Mouse (Mus musculus) gastrocnemius, postnatal 25 days (tissue): ENCODE data around the gene Irf8. TPM values are rescaled to one million over a fixed set of nuclear protein-coding genes. Genes with fewer than 3 reads are reported as not detected.

Experiments
- DNase-seq: peaks from one replicate; pipeline ENCODE4 v3.0.0; 2022
- total RNA-seq, 2 experiments: library from RNA; stranded (reverse); gene quantifications; 1 replicate in 1 of 2; 2 replicates in 1 of 2; pipeline ENCODE4 v1.2.3; 2021

Irf8 gene
- total RNA-seq, 2 experiments from 2014 or later, result 3.9 to 5.0 TPM

- no peak for DNase-seq
Measured at GRCm38 (mm10) chr8:120751226-120752081, 15.3 kb downstream of the Irf8 start.

- peak; percentile 85 for DNase-seq
Measured at GRCm38 (mm10) chr8:120752082-120752452, 15.9 kb downstream of the Irf8 start.

GRCm38 (mm10) chr8:120753476-120753875, 17.3 kb downstream of the Irf8 start:
- no peak for DNase-seq

DNA sequence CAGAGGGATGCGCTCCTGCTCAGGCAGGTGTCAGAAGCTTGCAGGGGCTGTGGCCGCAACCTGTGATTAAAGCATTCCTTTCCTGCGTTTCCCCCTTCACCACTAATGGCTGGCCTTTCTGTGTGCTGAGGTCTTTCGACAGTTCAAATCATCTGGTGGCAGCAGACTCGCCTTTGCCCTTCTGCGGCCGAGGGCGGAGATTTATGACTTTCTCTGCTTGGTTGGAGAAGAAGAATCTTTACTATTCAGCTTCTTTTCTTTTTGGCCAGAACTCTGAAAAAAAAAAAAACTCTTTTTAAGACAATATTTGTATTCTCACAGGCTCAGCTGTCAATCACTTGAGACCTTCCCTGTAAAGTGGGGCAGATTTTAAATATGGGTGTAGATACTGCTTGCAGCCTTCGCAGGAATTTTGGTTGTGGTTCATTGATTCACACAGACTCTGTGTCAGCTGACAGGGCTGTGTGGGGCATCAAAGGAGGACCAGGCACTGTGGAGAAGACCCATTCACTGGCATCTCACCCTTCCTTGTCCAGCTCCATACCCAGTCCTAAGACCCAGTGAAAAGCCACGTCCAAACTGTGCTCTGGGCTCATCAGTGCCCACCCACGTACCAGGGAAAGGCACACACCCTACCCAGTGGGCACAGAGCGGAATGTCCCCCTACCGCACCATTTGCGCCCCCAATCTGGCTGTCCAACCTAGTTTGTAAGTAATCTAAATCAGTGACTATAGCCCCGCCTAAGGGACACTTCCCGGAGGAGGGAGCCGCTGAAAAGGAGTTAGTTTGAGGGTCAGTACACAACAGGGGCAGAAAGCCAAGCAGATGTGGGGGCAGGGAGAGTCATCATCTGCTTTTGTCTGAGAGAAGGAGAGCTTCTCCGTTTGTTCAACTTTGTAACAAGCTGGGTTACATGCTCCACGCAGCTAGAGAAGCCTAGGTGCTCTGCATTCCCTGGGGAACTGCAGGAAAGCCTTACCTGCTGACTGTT, 19.4 kb downstream of the Irf8 start:
- DNase-seq, result no peak

- DNase-seq, result no peak
Measured at GRCm38 (mm10) chr8:120758005-120758404, 21.8 kb downstream of the Irf8 start.

- DNase-seq, result no peak
Measured at GRCm38 (mm10) chr8:120759847-120760246, 23.7 kb downstream of the Irf8 start.

DNA sequence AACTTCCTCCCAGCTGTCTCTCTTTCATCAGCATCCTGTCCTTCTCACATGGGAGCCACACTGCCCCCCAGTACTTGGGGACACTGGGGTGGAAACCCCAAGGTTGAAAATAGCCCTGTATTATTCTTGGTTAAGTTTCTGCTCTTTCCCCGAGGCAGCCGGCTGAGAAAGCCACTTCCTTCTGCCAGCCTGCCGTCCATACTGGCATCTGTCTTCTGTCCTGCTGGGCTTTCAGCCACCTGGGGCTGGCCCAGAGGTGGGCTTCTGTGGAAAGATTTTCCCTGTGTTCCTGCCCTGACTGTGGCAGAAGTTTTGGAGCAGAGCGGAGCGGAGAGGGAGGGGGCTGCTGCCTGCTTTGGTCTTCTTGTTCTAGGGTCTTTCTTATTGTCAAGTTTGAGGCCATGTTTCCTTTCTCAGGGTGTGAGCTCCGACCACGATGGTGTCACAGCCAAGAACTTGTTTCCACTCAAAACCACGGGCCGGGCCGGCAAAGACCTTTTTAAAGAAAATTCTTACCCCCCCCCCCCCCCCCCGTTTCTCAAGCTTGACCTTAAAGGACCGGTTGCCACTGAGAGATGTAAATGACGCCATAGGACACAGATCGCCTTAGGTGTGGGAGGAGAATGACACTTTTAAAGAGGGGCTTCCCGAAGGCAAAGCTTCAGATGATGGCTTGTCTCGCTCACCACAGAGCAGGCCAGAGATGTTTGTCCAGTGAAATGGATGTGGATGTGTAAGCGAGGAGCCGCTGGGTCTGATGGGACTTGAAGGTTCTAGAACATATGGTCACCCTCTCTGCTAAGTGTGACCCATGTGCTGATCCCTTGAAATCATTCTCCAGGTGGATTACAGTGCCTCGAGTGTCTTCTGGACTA, 24.4 kb downstream of the Irf8 start:
- no peak for DNase-seq

GRCm38 (mm10) chr8:120763267-120763666, 27.1 kb downstream of the Irf8 start:
- no peak for DNase-seq

DNA sequence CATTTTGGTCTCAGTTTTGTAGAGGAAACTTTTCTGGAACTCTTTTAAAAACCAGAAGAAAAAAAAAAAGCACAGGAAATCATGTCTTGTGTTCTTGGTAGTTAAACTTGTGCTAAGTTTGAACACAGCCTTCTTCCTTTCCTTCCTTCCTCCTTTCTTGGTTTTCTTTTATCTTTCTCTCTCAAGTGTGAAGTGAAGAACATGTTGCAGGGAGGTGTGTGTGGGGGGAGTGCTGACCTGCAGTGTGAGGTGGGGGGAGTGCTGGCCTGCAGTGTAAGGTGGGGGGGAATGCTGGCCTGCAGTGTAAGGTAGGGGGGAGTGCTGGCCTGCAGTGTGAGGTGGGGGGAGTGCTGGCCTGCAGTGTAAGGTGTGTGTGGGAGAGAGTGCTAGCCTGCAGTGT, 28.5 kb downstream of the Irf8 start:
- DNase-seq, result no peak

GRCm38 (mm10) chr8:120766622-120767021, 30.5 kb downstream of the Irf8 start:
- no peak for DNase-seq

DNA sequence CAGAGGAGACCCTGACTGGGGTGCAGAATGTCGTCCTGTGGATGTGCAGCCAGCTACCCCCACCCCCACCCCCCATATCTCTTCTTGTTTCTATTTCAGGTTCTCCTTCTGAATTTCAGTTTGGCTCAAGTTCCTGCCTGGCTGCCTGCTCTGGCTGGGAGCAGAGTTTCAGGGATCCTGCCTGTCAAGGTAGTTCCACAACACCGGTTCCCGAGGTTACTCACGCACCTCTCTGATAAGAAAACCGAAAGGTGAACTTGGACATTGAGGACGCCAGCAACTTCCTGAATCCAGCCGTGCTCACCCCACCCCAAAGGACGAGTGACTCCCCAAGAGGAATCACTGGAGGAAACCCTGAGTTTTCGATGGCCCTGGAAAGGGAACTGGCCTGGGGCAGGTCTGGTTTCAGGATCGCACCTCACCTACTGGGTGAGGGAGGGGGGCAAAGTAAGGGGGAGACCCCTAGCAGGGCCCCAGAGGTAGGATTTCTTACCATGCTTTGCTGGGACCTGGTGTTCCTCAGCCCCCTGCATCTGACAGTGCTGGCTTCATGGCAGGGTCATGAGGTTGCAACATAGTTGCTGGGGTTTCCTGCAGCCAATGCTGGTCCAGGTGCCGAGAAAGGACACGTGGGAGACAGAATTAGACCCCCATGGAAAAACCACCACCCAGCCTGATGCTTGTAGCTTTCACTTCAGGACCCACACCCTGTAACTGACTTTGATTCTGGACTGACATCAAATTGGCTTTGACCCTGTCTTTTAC, 32.5 kb downstream of the Irf8 start:
- peak; percentile 56 for DNase-seq

DNA sequence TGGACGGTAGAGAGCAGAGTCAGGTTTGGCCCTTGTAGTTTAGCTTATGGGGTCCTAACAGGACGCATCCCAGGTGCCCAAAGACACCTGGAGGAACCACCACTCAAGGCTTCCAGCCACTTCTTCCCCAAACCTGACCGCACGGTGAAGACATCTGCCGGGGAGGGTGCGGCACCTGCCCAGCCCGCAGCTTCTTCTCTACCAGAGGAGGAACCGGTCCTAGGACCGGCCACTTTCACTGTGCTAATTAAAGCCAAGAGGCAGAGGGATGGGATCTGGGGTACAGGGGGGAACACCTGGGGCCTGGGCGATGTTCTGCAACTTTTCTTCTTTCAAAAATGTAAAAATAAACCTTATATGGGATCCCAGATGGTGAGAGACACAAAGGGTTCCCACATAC, 41.0 kb downstream of the Irf8 start:
- no peak for DNase-seq

DNA sequence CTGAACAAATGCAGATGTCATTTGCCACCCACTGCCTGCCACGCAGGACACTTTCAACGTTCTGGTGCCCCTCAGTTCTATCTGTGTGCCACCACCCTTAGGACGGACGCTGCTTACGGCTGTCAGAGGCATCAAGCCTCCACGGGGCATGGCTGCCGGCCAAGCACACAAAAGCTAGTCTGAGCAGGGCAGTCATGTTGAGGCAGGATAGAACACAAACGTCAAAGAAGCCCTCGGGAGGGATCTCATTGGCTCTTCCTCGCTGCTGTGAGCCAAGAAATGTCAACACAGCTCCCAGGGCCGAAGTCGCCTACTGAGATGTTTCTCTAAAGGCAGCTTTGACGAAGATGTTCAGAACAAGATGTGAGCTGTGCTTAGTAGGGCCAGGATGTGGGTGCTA, 41.6 kb downstream of the Irf8 start:
- DNase-seq, result no peak

DNA sequence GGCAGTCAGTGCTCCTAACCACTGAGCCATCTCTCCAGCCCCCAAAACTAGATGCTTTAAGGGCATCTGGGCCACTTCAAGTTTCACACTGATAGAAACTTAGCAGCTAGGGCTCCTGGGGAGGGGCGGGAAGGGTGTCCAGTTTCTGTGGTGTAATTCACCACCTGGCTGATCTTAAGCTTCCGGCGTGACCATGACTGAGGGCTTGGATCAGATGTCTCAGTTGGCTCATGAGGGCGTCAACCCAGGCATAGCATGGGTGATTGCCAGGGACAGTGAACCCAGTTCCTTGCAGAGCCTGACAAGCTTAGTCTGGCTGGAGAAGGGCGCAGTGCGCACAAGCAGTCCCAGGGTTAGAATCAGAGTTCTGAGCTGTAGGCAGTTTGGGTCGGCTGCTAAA, 42.9 kb downstream of the Irf8 start:
- DNase-seq, result peak; percentile 68

DNA sequence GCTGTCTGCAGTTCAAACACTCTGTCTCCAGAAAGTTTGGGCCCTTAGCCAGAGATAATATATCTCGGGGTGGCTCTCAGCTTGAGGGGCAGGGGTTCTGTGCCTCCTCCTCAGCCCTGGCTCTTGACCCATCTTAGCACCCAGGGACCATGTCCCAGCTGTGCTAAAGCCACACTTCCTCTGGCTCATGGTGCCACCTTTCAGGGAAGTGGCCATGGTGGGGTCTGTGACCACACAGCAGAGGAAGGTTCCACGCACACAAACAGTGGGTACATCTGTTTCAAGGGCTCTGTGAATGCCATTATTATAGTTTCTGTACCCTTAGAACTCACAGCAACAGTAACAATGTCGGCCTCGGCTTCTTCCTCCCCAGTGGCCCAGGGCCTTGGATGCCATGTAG, 47.6 kb downstream of the Irf8 start:
- DNase-seq, result no peak

DNA sequence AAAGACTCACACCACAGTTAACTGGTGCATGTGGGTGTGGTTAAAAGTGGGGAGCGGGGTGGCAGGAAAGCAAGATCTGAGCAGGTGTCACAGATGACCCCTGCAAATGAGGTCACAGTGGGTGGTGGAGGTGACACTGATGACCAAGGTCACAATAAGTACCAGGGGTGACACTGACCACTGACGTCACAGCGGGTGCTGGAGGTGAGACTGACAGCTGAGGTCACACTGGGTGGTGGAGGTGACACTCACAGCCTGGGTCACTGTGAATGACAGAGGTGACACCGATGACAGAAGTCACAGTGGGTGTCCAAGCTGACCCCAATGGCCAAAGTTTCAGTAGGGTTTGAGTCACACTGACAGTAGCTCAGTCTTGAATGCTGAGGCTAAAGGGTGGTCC, 50.6 kb downstream of the Irf8 start:
- DNase-seq, result no peak

- DNase-seq, result no peak
Measured at GRCm38 (mm10) chr8:120787631-120788030, 51.5 kb downstream of the Irf8 start.

DNA sequence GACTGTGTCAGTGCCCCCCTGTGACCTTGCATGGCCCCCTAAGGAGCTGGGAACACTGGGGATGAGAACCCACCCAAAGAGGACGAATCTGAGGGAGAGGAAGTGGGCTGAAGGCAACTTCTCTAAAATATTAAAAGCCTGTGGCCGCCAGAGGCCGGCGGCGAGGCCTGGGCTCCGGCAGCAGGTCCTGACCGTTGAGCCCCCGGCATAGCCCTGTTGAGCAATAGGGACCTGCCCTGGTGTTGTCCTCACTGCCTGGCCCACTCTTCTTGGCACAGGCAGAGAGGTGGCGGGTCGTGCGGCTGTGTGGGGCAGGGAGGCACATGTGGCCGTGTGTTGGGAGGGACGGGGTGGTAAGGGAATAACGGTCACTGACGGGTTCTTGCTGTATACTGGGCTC, 56.6 kb downstream of the Irf8 start:
- DNase-seq, result no peak

DNA sequence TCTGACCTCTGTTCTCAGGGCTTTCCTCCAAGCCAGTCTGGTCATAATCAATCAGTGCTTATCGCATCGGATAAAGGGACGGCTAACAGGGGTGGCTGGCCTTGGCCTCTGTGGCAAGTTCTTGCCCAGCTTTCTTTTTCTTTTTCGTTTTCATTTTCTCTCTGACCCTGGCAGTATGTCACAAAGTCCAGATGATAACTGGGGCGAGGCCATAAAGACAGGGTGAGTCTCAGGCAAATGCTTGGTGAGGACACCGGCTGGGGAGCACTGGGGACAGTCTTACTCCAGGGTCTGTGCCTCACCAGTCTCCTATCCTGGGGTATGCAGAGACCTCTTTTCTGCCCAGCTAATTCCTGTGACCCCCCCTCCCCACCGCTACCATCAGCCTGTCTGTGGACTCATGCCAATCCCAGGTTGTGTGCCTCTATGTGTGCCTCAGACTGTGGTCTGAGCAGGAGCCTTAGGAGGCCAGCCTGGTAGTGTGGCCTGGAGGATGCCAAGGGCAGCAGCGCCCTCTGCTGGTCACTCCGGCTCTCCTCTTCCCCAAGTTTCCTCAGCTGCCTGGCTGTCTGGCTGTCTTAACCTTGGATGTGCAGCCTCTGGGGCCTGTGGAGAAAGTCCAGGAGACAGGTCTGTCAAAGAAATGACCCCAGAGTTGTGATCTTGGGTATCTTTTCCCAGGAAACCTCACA, 59.9 kb downstream of the Irf8 start:
- DNase-seq, result peak; percentile 64

DNA sequence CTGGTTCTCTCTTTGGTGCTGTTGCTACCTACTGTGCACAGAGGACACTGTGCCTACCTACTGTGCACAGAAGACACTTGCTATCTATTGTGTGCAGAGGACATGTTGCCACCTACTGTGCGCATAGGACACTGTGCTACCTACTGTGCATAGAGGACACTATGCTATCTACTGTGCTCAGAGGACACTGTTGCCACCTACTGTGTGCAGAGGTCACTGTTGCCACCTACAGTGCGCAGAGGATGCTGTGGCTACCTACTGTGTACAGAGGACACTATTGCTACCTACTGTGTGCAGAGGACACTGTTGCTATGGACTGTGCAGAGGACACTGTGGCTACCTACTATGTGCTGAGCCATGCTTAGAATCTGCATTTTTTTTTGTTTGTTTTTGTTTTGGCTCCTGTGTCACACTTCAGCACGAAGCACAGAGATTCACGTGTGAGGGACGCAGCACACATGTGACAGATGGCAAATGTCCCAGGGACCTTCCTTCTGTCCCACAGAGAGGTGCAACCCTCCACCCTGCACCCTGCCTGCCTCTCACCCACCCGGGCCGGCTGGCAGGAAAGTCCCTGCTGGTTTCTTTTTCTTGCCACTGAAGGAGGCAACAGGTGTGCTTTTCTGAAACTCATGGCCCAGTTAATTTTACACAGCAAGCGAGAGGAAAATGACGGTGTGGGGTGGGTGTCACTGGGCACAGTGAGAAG, 61.0 kb downstream of the Irf8 start:
- DNase-seq, result no peak
